Mouse (Mus musculus) adipose tissue, adult 10 weeks (tissue): Measurements from ENCODE around the gene Olfr622. TPM values are rescaled to one million over a fixed set of nuclear protein-coding genes. Genes with fewer than 3 reads are reported as not detected.

Experiments used
- polyA plus RNA-seq: library from polyadenylated mRNA; stranded (reverse); fragments of 350-450 nt; fragmentation: Illumina TruSeq; extraction: RNeasy Lipid Tissue Mini Kit (QIAGEN cat#74804); gene quantifications from one replicate; pipeline ENCODE4 v1.2.3, GENCODE M21; 2014; ENCODE audit warnings: low read depth, low replicate concordance

Olfr622 gene
- not detected for polyA plus RNA-seq

DNA sequence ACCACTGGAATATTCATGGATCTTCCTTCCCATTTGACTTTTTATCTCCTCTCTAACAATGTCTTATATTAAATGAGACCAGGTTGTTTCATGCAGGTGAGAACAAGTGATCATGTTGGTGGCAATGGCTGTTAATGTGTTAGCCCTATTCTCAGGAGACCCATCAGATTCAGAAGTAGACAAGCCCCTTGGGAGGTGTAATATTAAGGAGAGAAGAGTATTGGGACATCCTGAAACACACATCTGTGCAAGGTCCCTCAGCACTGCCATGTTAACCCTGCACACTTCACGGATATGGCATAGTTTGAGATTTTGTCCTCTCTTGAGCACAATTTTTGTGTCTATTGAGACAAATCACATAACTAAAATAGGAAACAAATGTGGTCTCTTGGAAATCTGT, at the start of gene Olfr622:
Gene Olfr622, minus strand, starts transcription at position 101 of the 400 bp plus-strand sequence.

GRCm38 (mm10) chr7:103682420-103682819, 39.9 kb upstream of the Olfr622 start, which contains the start of gene Olfr625-ps1:
TSS of gene Olfr625-ps1 (plus strand) at chr7:103682720.

GRCm38 (mm10) chr7:103671091-103671490, 28.6 kb upstream of the Olfr622 start, which contains the start of gene Olfr624:
TSS of gene Olfr624 (minus strand) at chr7:103671191.

GRCm38 (mm10) chr7:103663598-103663997, 21.1 kb upstream of the Olfr622 start, which contains the start of gene Olfr623:
TSS of gene Olfr623 (minus strand) at chr7:103663698.

DNA sequence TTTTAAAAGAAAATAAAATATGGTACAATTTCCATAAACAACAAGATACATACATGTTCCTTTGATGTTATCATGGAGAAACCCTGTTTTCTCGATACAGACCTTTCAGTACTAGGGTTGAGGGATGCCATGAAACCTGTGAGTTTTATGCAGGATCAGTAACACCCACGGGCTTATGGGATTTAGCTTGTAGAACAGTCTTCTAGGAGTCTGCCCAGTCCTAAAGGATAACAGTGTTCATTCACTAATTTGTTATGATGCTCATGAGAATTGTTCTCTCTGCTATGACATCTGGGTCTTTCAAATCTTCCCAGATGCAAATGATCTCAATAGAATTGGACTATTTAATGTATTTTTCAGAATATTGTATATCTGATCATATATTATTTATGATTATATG, 30.1 kb downstream of the Olfr622 start, which contains the start of gene Olfr620:
Gene Olfr620, minus strand, starts transcription at position 101 of the 400 bp plus-strand sequence.

DNA sequence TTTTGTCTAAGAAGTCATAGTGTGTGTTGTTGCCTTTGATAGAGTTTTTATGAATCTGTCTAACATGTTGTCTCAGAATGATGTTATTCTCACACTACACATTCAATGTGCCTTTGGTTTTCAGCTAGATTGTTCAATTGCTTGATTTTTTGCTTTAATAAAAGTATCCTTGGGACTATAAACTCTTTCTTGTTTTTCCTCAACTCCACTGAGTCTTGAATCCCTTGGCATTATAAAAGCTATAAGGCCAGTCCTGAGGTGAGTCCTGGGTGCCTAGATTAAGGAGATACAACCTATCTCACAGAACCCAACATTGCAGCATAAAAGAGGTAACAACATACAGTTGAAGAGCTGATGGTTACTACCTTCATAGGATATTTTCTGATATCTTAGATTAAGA, 42.2 kb downstream of the Olfr622 start, which contains the start of gene Olfr619:
Gene Olfr619, plus strand, starts transcription at position 301 of the 400 bp plus-strand sequence.

GRCm38 (mm10) chr7:103589803-103590202, 52.7 kb downstream of the Olfr622 start, which contains the start of gene Olfr618:
TSS of gene Olfr618 (plus strand) at chr7:103590103.

Other genes with a start within 250 kb of the Olfr622 start
- not detected for gene Usp17lc, start 227.6 kb downstream of the Olfr622 start, polyA plus RNA-seq
- not detected for gene Olfr605, start 197.3 kb downstream of the Olfr622 start, polyA plus RNA-seq
- gene Olfr606, start 193.7 kb downstream of the Olfr622 start, polyA plus RNA-seq: not detected
- gene Olfr607, start 178.6 kb downstream of the Olfr622 start, polyA plus RNA-seq: not detected
- gene Olfr608, start 172.8 kb downstream of the Olfr622 start, polyA plus RNA-seq: not detected
- gene Olfr609, start 144.6 kb downstream of the Olfr622 start, polyA plus RNA-seq: not detected
- not detected for gene Olfr610, start 130.6 kb downstream of the Olfr622 start, polyA plus RNA-seq
- gene Olfr611, start 121.9 kb downstream of the Olfr622 start, polyA plus RNA-seq: not detected
- not detected for gene Olfr612, start 100.0 kb downstream of the Olfr622 start, polyA plus RNA-seq
- gene Olfr613, start 94.6 kb downstream of the Olfr622 start, polyA plus RNA-seq: not detected
- gene Olfr615, start 86.6 kb downstream of the Olfr622 start, polyA plus RNA-seq: not detected
- gene Olfr616, start 73.6 kb downstream of the Olfr622 start, polyA plus RNA-seq: not detected
- not detected for gene Olfr617, start 69.6 kb downstream of the Olfr622 start, polyA plus RNA-seq
- not detected for gene Olfr618, start 52.6 kb downstream of the Olfr622 start, polyA plus RNA-seq
- not detected for gene Olfr619, start 42.1 kb downstream of the Olfr622 start, polyA plus RNA-seq
- not detected for gene Olfr620, start 30.2 kb downstream of the Olfr622 start, polyA plus RNA-seq
- not detected for gene Olfr623, start 21.0 kb upstream of the Olfr622 start, polyA plus RNA-seq
- 0.11 TPM for gene Olfr624, start 28.5 kb upstream of the Olfr622 start, polyA plus RNA-seq
- gene Olfr625-ps1, start 40.0 kb upstream of the Olfr622 start, polyA plus RNA-seq: not detected
- not detected for gene Olfr243, start 72.0 kb upstream of the Olfr622 start, polyA plus RNA-seq
- gene Olfr628, start 87.7 kb upstream of the Olfr622 start, polyA plus RNA-seq: not detected
- not detected for gene Olfr629, start 102.2 kb upstream of the Olfr622 start, polyA plus RNA-seq
- gene Olfr630, start 114.6 kb upstream of the Olfr622 start, polyA plus RNA-seq: not detected
- not detected for gene Olfr69, start 128.9 kb upstream of the Olfr622 start, polyA plus RNA-seq
- gene Olfr68, start 137.0 kb upstream of the Olfr622 start, polyA plus RNA-seq: not detected
- not detected for gene Olfr67, start 149.1 kb upstream of the Olfr622 start, polyA plus RNA-seq
- 353 TPM for gene Hbb-bt, start 171.3 kb upstream of the Olfr622 start, polyA plus RNA-seq
- 2,394 TPM for gene Hbb-bs, start 185.4 kb upstream of the Olfr622 start, polyA plus RNA-seq
- gene Hbb-bh2, start 197.8 kb upstream of the Olfr622 start, polyA plus RNA-seq: not detected
- not detected for gene Hbb-bh1, start 200.5 kb upstream of the Olfr622 start, polyA plus RNA-seq
- not detected for gene Hbb-y, start 210.5 kb upstream of the Olfr622 start, polyA plus RNA-seq
- gene Olfr66, start 243.6 kb upstream of the Olfr622 start, polyA plus RNA-seq: not detected